Mouse (Mus musculus) cerebellum, adult 11-12 months (tissue): Measurements from ENCODE around the gene Ulk4.
"Not testable (repeated sequence)": the region's sequence is repeated elsewhere in the genome, so short reads cannot be mapped to it uniquely, and the experiment has no call there.

Source experiments
- DNase-seq: peaks from one replicate; pipeline ENCODE4 v3.0.0; 2022

Gene Ulk4

DNA sequence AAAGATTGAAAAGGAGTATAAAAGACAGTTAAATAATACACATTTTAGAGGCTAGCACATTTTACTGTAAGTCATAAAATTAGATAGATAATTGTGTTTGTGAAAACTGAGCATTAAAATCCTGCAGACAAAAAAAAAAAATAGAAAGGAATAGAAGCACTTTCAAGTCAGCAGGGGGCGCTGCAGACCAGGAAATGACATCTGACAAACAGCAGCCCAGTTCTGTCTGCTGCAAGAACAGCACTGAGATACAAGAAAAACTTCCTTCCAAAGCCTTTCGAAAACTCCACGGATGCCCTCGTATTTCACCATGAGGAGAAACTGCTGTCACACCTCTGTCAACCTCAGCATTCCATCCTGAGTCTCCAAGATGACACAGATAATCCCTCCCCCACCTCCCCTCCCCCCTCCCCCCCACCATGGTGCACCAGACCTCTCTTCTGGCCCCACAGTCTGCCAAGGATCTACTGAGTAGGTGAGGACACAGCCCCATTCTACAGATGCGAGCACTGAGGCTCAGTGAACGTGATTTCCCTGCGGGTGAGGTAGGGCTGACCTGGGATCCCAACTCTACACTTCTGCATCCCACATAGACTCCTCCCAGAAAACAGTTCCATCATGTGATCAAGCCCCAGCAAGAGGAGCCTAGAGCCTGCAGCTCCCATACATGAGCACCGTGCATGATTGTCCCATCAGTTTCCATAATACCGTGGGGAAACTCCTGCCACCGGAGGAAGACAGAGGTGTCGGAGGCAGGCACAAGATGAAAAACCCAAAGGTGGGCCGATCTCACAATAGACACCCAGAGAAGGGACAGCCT, 28.8 kb downstream of the Ulk4 start:
- DNase-seq = peak; percentile 53

DNA sequence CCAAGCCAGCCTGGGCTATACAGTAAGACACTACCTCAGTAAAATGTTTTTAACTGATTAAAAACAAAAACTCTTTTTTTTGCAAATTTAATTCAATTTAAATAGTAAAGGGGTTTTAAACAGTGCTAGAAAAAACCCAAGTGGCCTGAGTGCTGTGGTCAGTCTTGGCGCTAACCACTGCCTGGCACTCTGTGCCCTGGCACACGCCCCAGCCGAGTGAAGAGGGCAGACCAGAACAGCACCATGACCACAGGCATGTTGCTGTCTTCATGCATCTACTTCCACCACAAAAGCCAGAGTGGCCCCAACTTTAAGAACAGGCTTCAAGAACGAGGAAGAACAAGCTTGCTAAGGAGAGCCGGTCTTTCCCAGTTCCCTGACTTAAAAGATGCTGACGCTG, 29.9 kb downstream of the Ulk4 start:
- DNase-seq = no peak

DNA sequence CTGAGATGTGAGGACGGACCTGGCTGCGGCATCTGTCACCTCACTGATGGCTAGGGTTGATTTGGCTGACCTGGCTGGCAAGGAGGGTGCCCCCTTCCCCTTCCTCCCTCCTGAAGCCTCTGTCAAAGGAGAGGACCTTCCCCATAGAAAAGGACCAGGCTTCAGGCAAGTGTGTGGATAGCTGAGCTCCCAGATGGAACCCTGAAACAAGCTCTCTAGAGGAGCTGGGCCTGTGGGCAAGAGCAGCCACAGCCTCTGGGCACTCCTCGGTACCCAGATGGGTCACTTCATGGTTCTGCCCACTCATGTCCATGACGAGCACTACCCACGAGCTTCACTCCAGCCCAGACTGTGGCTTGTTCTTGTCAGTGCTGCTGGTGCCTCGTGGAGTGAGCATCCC, 34.7 kb downstream of the Ulk4 start:
- DNase-seq = no peak

- DNase-seq = no peak
Observed at GRCm38 (mm10) chr9:121241806-121242205, 35.2 kb downstream of the Ulk4 start.

GRCm38 (mm10) chr9:121241366-121241765, 35.6 kb downstream of the Ulk4 start:
- no peak for DNase-seq

DNA sequence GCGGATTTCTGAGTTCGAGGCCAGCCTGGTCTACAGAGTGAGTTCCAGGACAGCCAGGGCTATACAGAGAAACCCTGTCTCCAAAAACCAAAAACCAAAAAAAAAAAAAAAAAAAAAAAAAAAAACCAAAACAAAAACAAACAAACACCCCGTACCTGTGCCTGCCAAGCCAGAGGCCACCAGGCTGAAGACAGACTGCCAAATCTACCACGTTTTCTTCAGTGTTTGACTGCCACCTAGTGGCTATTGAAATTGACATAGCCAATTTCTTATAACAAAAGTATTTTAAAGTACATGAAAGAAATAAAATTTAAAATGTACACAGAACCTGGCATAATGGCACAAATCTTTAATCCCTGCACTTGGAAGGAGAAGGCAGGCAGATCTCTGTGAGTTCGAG, 36.8 kb downstream of the Ulk4 start:
- DNase-seq = not testable (repeated sequence)

DNA sequence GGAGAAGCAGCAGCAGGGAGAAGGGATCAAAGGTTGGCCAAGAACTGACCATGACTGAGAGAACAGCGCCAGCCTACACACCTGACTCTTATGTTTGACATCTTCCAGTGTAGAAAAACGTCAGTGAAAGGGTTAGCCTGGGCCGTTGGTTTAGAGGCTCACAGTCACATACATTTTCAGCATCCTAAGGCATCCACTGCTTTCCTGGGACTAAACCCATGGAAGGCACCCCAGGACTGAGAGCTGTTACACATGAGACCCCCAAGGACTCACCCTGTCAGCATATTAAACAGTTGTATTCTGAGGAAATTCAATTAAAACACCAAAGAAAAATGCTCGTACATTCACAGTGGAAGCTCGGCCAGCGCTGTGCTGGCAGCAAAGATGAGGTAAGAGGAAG, 37.4 kb downstream of the Ulk4 start:
- DNase-seq = no peak

DNA sequence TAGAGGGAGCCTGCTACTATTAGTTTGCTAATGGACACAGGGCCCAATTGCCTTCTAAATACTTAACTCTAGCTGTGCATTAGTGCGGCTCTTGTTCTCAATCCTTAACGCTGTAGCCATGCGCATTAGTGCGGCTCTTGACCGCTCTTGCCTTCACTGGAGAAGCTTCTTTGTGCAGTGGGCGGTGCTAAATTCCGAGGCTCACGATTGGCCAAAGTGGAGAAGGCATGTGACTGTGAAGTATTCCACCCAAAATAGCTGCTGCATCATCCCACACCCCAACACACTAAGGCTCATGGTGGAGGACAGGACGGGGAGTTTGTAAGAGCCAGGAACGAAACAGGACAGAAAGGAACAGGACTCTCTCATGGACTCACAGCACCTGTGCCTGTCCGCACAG, 58.4 kb downstream of the Ulk4 start:
- DNase-seq = no peak

DNA sequence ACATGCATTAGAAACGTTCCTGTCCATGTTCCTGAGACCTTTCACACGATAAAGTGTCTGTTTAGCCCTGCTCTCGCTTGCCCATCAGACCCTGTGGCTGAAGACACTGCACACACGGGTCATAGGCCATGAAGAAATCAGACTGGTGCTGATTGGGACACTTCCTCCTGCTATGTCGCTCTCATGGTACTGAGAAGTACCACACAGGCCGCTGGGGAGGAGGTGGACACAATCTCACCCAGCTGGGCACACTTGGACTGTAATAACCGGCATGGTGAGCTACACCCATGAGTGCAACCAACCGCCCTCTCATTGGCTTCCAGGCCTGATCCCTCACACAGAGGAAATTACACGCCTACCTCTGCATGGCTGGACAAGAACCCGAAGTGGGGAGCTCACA, 58.8 kb downstream of the Ulk4 start:
- no peak for DNase-seq

GRCm38 (mm10) chr9:121217742-121218141, 59.3 kb downstream of the Ulk4 start:
- no peak for DNase-seq

DNA sequence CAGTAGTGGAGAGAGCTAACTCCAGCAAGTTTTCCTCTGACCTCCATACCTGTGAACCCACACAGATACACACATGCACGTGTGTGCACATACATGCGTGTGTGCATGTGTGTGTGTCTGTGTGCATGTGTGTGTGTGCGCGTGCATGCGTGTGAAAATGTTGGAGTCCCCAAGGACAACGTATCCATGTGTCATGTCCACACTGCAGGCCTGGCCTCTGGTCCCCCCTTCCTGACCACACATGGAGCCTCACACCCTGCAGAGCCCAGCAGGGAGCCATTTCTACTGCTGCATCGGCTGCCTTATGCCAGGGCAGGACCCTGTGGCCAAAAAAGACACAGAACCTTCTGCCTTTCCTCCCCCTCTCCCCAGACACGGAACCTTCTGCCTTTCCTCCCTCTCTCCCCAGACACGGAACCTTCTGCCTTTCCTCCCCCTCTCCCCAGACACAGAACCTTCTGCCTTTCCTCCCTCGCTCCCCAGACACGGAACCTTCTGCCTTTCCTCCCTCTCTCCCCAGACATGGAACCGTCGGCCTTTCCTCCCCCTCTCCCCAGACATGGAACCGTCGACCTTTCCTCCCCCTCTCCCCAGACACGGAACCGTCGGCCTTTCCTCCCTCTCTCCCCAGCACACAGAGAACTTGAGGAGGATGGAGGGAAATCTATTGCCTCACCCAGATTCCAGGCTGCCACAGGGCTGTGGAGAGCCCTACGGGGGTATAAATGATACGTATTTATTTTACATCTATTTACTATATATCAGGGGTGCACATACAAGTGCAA, 60.3 kb downstream of the Ulk4 start:
- no peak for DNase-seq

GRCm38 (mm10) chr9:121215349-121216000, 61.5 kb downstream of the Ulk4 start:
- DNase-seq = peak; percentile 38

DNA sequence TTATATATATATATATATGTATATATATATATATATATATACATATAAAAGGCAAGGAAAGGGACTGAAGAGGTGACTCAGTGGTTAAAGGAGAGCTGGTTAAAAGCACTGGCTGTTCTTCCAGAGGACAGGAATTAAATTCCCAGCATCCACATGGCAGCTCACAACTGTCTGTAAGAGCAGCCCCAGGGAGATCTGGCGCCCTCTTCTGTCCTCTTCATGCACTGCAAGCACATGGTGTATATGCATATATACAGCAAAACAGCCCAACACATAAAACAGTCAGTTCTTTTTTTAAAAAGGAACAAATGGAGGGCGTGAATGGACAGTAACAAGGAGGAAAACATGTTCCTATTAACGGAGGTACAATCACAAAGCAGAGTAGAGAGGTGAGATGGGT, 64.7 kb downstream of the Ulk4 start:
- DNase-seq = no peak

DNA sequence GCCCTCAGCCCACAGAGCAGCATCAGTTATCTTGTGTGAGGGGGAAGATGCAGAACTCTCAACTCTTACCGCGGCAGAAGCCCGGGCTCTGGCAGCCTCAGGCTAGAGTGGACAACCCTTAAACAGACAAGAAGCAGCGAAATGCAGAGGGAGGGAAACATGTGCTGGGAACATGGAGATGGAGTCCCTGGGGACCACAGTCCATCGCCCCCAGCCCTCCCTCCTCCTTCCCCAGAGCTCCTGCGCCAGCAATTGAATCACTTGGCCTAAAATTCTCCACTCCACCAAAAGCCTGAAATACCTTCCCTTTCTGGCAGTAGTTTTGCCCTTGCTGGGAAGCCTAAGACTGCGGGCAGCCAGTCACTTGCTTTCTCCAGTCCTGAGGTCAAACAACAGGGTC, 72.0 kb downstream of the Ulk4 start:
- no peak for DNase-seq

GRCm38 (mm10) chr9:121204149-121204800, 72.7 kb downstream of the Ulk4 start:
- no peak for DNase-seq

- no peak for DNase-seq
Observed at GRCm38 (mm10) chr9:121203686-121204085, 73.3 kb downstream of the Ulk4 start.

DNA sequence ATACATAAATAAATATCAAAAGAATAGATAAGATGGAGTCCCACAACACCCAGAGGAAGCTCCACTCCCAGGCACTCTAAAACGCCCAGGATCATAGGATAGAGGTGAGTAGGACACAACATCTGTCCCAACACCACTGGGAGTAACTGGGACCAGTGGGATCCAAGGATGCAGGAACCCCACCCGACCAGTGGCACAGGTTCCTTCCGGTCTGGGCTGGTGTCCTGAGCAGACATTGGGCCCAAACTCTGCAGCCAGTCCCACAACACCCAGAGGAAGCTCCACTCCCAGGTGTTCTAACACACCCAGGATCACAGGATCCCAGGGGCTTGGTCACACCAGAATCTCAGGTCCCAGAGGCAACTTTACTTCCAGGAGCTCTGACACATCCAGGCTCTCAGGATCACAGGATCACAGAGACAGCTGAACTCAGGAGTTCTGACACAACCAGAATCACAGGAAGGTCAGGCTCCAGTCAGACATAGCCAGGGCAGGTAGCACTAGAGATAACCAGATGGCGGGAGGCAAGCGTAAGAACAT, 77.8 kb downstream of the Ulk4 start:
- not testable (repeated sequence) for DNase-seq

GRCm38 (mm10) chr9:121196473-121196872, 80.5 kb downstream of the Ulk4 start:
- no peak for DNase-seq

DNA sequence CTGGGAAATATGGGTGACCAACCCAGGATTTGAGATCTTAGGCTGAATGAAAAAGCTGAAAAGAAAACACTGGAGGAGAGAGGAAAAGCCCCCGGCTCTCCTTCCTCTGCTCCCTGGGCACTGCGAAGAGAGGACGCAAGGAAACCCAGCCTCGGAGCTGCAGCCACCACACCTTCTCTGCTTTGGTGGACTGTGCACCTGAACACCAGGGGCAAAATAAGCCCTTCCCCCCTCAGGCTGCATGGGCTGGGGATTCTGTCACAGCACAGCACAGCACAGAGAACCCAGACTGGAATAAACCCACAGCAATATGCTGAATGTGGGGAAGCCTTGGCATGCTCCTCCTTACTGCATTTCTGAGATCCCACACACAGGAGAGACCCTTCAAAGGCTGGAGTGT, 81.9 kb downstream of the Ulk4 start:
- DNase-seq = no peak

DNA sequence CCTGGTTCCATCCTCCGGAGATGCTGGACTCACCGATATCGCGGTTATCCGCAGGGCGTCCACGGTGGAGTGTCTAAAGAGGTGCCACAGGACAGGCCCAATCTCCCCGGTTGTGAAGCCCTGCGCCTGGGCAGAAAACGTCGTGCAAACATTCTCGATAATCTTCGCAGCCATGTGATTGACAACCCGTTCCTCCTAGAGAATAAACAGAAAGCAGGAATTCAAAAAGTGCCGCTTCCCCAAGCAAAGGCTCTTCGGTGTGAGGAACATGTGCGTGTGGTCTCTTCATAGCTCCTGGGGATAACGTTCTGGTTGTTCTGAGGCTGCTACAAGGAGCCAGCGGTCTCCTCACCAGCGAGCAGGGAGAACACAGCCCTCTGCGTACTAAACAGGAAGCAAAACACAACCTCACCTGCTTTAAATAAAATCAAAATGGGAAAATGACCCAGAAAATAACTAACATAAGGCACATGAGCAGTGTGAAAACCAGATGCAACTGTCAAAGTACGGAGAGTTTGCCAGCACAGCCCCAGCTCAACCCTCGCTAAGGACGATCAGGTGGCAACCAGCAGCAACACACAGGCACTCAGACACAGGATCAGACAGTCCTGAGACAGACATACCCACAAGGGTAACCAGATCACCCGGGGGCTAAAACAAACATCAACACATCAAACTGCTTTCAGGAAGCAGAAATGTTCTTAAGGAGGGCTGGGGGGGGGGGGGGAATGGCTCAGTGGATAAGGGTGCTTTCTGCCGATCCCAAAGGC, 84.2 kb downstream of the Ulk4 start:
- no peak for DNase-seq

GRCm38 (mm10) chr9:121187811-121188210, 89.2 kb downstream of the Ulk4 start:
- DNase-seq = no peak

GRCm38 (mm10) chr9:121185796-121186195, 91.2 kb downstream of the Ulk4 start:
- peak; percentile 51 for DNase-seq
